Mouse (Mus musculus): Measurements from ENCODE around the gene Mfn1. TPM values are rescaled to one million over a fixed set of nuclear protein-coding genes. Genes with fewer than 3 reads are reported as not detected.

The Mfn1 gene
- polyA plus RNA-seq, 1 experiment: 26.4 TPM

- no peak for DNase-seq
- Histone ChIP-seq H3K36me3 (ENCODE audit: control insufficient read depth, insufficient read depth, low read length) (no peaks in the 10 kb centered on the region), H3K4me3 (ENCODE audit: insufficient read depth, low read depth, low read length) (no peak overlapping the region), H3K27me3 (replicated peaks; ENCODE audit: control insufficient read depth, insufficient read depth, low read length) (no peaks in the 10 kb centered on the region), H3K27ac (ENCODE audit: insufficient read depth, low read depth, low read length) (no peak overlapping the region), H3K4me1 (ENCODE audit: control insufficient read depth, insufficient read depth, low read length) (peaks cover 4% of the 10 kb centered on the region)
- TF ChIP-seq CTCF (conservative IDR thresholded peaks at IDR 0.05; ENCODE audit: insufficient read depth, insufficient read length, low read depth, low read length) (no peak), POLR2A (IDR thresholded peaks at IDR 0.05; ENCODE audit: low read depth, low read length) (no peak)
- 76% methylated on average over 3 of the region's 3 CpGs for WGBS
Observed at GRCm38 (mm10) chr3:32505841-32506240, 23.4 kb upstream of the Mfn1 start.

GRCm38 (mm10) chr3:32506366-32507225, 22.7 kb upstream of the Mfn1 start:
- no peak overlapping the region for H3K27ac ChIP-seq (ENCODE audit: insufficient read depth, low read depth, low read length)
- no peak for DNase-seq
- 71% methylated on average over 11 of the region's 11 CpGs for WGBS
- H3K27me3 ChIP-seq (replicated peaks; ENCODE audit: control insufficient read depth, insufficient read depth, low read length): no peaks in the 10 kb centered on the region
- TF ChIP-seq CTCF (conservative IDR thresholded peaks at IDR 0.05; ENCODE audit: insufficient read depth, insufficient read length, low read depth, low read length) (no peak), POLR2A (IDR thresholded peaks at IDR 0.05; ENCODE audit: low read depth, low read length) (no peak)
- H3K4me3 ChIP-seq (ENCODE audit: insufficient read depth, low read depth, low read length): no peak overlapping the region
- no peaks in the 10 kb centered on the region for H3K36me3 ChIP-seq (ENCODE audit: control insufficient read depth, insufficient read depth, low read length)
- peaks cover 4% of the 10 kb centered on the region for H3K4me1 ChIP-seq (ENCODE audit: control insufficient read depth, insufficient read depth, low read length)

- DNase-seq: peak; percentile 78
- H3K27me3 ChIP-seq (replicated peaks; ENCODE audit: control insufficient read depth, insufficient read depth, low read length): no peaks in the 10 kb centered on the region
- peak; percentile 87 for TF ChIP-seq CTCF (conservative IDR thresholded peaks at IDR 0.05; ENCODE audit: insufficient read depth, insufficient read length, low read depth, low read length)
- TF ChIP-seq POLR2A (IDR thresholded peaks at IDR 0.05; ENCODE audit: low read depth, low read length): no peak
- H3K27ac ChIP-seq (ENCODE audit: insufficient read depth, low read depth, low read length): no peak overlapping the region
- H3K4me1 ChIP-seq (ENCODE audit: control insufficient read depth, insufficient read depth, low read length): peaks cover 6% of the 10 kb centered on the region
- no peak overlapping the region for H3K4me3 ChIP-seq (ENCODE audit: insufficient read depth, low read depth, low read length)
- WGBS: 4% methylated on average over 17 of the region's 17 CpGs
- no peaks in the 10 kb centered on the region for H3K36me3 ChIP-seq (ENCODE audit: control insufficient read depth, insufficient read depth, low read length)
Observed at GRCm38 (mm10) chr3:32508666-32509324, 20.5 kb upstream of the Mfn1 start.

- peak within 1 kb of the TSS; percentile 36 for H3K27ac ChIP-seq (ENCODE audit: insufficient read depth, low read depth, low read length)
- no peak for DNase-seq
- H3K36me3 ChIP-seq (ENCODE audit: control insufficient read depth, insufficient read depth, low read length): no peaks in the 10 kb centered on the region
- H3K4me3 ChIP-seq (ENCODE audit: insufficient read depth, low read depth, low read length): peak within 1 kb of the TSS; percentile 59
- H3K4me1 ChIP-seq (ENCODE audit: control insufficient read depth, insufficient read depth, low read length): peaks cover 6% of the 10 kb centered on the region
- TF ChIP-seq CTCF (conservative IDR thresholded peaks at IDR 0.05; ENCODE audit: insufficient read depth, insufficient read length, low read depth, low read length) (no peak), POLR2A (IDR thresholded peaks at IDR 0.05; ENCODE audit: low read depth, low read length) (no peak)
- WGBS: 13% methylated on average over 24 of the region's 24 CpGs
- H3K27me3 ChIP-seq (replicated peaks; ENCODE audit: control insufficient read depth, insufficient read depth, low read length): no peaks in the 10 kb centered on the region
Observed at GRCm38 (mm10) chr3:32509496-32510374, 19.5 kb upstream of the Mfn1 start, which contains the start of gene Zfp639. Zfp639 (plus strand) TSS chr3:32510259.

GRCm38 (mm10) chr3:32510375-32511190, 18.7 kb upstream of the Mfn1 start:
- DNase-seq: peak; percentile 97
- peak; percentile 84 for TF ChIP-seq CTCF (conservative IDR thresholded peaks at IDR 0.05; ENCODE audit: insufficient read depth, insufficient read length, low read depth, low read length)
- TF ChIP-seq POLR2A (IDR thresholded peaks at IDR 0.05; ENCODE audit: low read depth, low read length): peak; percentile 13
- Histone ChIP-seq H3K27me3 (replicated peaks; ENCODE audit: control insufficient read depth, insufficient read depth, low read length) (no peaks in the 10 kb centered on the region), H3K4me3 (ENCODE audit: insufficient read depth, low read depth, low read length) (peak overlapping the region; percentile 59), H3K36me3 (ENCODE audit: control insufficient read depth, insufficient read depth, low read length) (peaks cover 2% of the 10 kb centered on the region; the same call in 1 of the 2 replicates), H3K27ac (ENCODE audit: insufficient read depth, low read depth, low read length) (peak overlapping the region; percentile 36), H3K4me1 (ENCODE audit: control insufficient read depth, insufficient read depth, low read length) (peaks cover 6% of the 10 kb centered on the region)
- under 1% methylated on average over 69 of the region's 69 CpGs for WGBS

GRCm38 (mm10) chr3:32511191-32511550, 18.1 kb upstream of the Mfn1 start:
- H3K4me1 ChIP-seq (ENCODE audit: control insufficient read depth, insufficient read depth, low read length): peaks cover 6% of the 10 kb centered on the region
- peak overlapping the region; percentile 59 for H3K4me3 ChIP-seq (ENCODE audit: insufficient read depth, low read depth, low read length)
- peak overlapping the region; percentile 36 for H3K27ac ChIP-seq (ENCODE audit: insufficient read depth, low read depth, low read length)
- TF ChIP-seq CTCF (conservative IDR thresholded peaks at IDR 0.05; ENCODE audit: insufficient read depth, insufficient read length, low read depth, low read length): no peak
- no peak for TF ChIP-seq POLR2A (IDR thresholded peaks at IDR 0.05; ENCODE audit: low read depth, low read length)
- peak; percentile 54 for DNase-seq
- peaks cover 2% of the 10 kb centered on the region; the same call in 1 of the 2 replicates for H3K36me3 ChIP-seq (ENCODE audit: control insufficient read depth, insufficient read depth, low read length)
- H3K27me3 ChIP-seq (replicated peaks; ENCODE audit: control insufficient read depth, insufficient read depth, low read length): no peaks in the 10 kb centered on the region
- WGBS: 2% methylated on average over 13 of the region's 13 CpGs

Data from kidney, adult 2 months (tissue).